Mouse (Mus musculus): ENCODE results near the gene Nacc2. TPM values are rescaled to one million over a fixed set of nuclear protein-coding genes. Genes with fewer than 3 reads are reported as not detected.

Nacc2 gene
- polyA plus RNA-seq, 1 experiment from 2014 or later, result 16.8 TPM

GRCm38 (mm10) chr2:26034344-26035050 is 88.5 kb downstream of the Nacc2 start:
- Histone ChIP-seq H3K9me3 (replicated peaks; ENCODE audit: control insufficient read depth, low read length) (no peaks in the 10 kb centered on the region), H3K27me3 (ENCODE audit: control insufficient read depth, insufficient read depth, low read length) (no peaks in the 10 kb centered on the region), H3K4me3 (replicated peaks; ENCODE audit: low read length) (no peak overlapping the region), H3K27ac (ENCODE audit: low read length) (no peak overlapping the region), H3K9ac (ENCODE audit: low read length) (no peak overlapping the region), H3K4me1 (ENCODE audit: control insufficient read depth, insufficient read depth, low read length) (no peaks in the 10 kb centered on the region), H3K4me2 (ENCODE audit: low read depth, low read length) (no peak overlapping the region), H3K36me3 (ENCODE audit: control insufficient read depth, insufficient read depth, low read length) (no peaks in the 10 kb centered on the region)
- ATAC-seq (ENCODE audit: insufficient read depth, low FRiP score), result no peak
- 62% methylated on average over 15 of the region's 15 CpGs for WGBS

DNA sequence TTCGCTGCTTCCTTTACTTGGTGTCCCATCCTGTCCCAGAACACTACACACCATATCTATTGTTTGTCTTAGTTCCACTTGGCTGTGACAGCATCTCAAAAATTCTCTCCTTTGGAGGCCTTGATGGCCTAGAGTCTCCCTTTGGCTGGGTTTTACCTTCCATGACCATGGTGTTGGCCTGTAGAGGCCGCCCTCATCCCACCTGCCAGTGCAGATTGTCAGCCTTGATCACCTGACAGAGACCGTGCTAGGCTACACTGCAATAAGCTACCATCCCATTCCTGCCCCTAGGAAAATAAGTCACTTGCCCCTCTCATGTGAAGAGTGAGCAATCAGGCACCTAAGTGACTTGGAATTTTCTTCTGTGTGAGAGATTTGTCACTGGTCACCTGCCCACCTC is 92.7 kb downstream of the Nacc2 start:
- peak; percentile 68; the same call in 1 of the 2 replicates for ATAC-seq (ENCODE audit: insufficient read depth, low FRiP score)
- WGBS, result 45% methylated on average over 3 of the region's 3 CpGs
- H3K4me3 ChIP-seq (replicated peaks; ENCODE audit: low read length), result no peak overlapping the region

DNA sequence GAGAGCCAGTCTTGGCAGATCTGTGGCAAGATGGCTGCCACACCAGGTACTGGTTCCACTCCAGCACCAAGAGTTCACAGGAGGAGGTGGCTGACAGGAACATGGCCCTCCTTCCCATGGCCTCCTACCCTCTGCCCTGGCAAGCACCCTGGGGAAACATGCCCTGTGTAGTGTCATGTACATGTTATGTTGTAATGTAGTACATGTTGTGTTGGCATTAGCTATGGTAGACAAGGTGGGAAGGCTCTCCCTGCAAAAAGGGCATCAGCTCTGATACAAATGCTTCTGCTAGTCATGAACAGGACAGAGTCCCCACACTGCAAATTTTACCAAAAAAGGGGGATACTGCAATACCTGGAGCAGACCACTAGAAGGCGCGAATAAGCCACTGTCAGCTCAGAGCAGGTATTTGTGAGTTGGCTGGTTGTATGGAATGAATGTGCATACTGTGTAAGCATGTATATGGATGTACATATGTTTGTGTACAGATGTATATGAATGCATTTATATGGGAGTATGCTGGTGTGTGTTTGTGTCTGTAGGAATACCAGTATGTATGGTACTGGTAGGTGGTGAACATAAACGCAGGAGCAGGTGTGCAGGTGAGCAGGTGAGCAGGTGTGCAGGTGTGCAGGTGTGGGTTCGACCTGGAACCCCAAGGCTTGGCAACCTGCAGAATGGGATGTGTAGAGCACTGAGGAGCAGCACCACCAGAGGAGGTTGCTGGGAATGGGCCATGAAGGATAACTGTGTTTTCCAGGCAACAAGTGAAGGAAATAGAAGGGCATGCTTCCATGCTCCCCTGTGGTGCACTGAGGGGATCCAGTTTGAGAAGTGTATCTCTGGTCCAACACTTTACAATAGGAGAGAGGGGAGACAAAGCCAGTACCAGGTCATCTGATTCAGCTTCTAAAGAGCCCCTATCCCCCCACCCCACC is 98.6 kb downstream of the Nacc2 start:
- no peak for ATAC-seq (ENCODE audit: insufficient read depth, low FRiP score)
- Histone ChIP-seq H3K4me1 (ENCODE audit: control insufficient read depth, insufficient read depth, low read length) (peaks cover 9% of the 10 kb centered on the region), H3K9ac (ENCODE audit: low read length) (no peak overlapping the region), H3K4me3 (replicated peaks; ENCODE audit: low read length) (no peak overlapping the region), H3K9me3 (replicated peaks; ENCODE audit: control insufficient read depth, low read length) (no peaks in the 10 kb centered on the region), H3K4me2 (ENCODE audit: low read depth, low read length) (no peak overlapping the region), H3K36me3 (ENCODE audit: control insufficient read depth, insufficient read depth, low read length) (no peaks in the 10 kb centered on the region), H3K27me3 (ENCODE audit: control insufficient read depth, insufficient read depth, low read length) (no peaks in the 10 kb centered on the region), H3K27ac (ENCODE audit: low read length) (no peak overlapping the region)
- WGBS, result 27% methylated on average over 4 of the region's 4 CpGs

More for the DNA sequence above, 92.7 kb downstream of the Nacc2 start:
- H3K9me3 ChIP-seq (replicated peaks; ENCODE audit: control insufficient read depth, low read length), result no peaks in the 10 kb centered on the region
- no peaks in the 10 kb centered on the region for H3K27me3 ChIP-seq (ENCODE audit: control insufficient read depth, insufficient read depth, low read length)
- H3K4me1 ChIP-seq (ENCODE audit: control insufficient read depth, insufficient read depth, low read length), result no peaks in the 10 kb centered on the region
- H3K36me3 ChIP-seq (ENCODE audit: control insufficient read depth, insufficient read depth, low read length), result no peaks in the 10 kb centered on the region
- no peak overlapping the region for H3K9ac ChIP-seq (ENCODE audit: low read length)
- no peak overlapping the region for H3K27ac ChIP-seq (ENCODE audit: low read length)
- H3K4me2 ChIP-seq (ENCODE audit: low read depth, low read length), result no peak overlapping the region

DNA sequence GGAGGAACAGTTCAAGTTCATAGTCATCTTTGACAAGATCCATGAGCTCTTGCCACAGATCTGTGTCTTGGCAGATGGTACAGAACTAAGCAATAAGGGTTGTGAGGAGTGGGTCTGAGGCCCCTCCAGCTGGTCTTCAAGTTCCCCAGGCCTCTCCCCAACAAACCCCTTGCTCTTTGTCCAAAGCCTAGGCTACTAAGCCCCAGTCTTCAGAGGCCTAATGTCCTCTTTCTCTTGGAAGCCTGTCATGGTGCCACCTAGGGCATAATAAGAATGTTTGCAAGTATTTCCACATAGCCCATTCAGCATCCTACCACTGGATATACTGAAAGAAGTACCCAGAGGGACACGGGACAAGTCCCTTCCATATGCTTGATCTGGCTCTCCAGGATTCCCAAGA is 100.4 kb downstream of the Nacc2 start:
- no peaks in the 10 kb centered on the region for H3K36me3 ChIP-seq (ENCODE audit: control insufficient read depth, insufficient read depth, low read length)
- no peak overlapping the region for H3K4me2 ChIP-seq (ENCODE audit: low read depth, low read length)
- no peak for ATAC-seq (ENCODE audit: insufficient read depth, low FRiP score)
- H3K27ac ChIP-seq (ENCODE audit: low read length), result no peak overlapping the region
- no peak overlapping the region for H3K4me3 ChIP-seq (replicated peaks; ENCODE audit: low read length)
- H3K9ac ChIP-seq (ENCODE audit: low read length), result no peak overlapping the region
- WGBS, result 85% methylated on average over 1 of the region's 1 CpGs
- peaks cover 9% of the 10 kb centered on the region for H3K4me1 ChIP-seq (ENCODE audit: control insufficient read depth, insufficient read depth, low read length)
- no peaks in the 10 kb centered on the region for H3K9me3 ChIP-seq (replicated peaks; ENCODE audit: control insufficient read depth, low read length)
- no peaks in the 10 kb centered on the region for H3K27me3 ChIP-seq (ENCODE audit: control insufficient read depth, insufficient read depth, low read length)

- H3K27ac ChIP-seq (ENCODE audit: low read length), result peak overlapping the region; percentile 37; the same call in 1 of the 2 replicates
- WGBS, result 73% methylated on average over 8 of the region's 8 CpGs
Measured at GRCm38 (mm10) chr2:26022258-26022565, 100.8 kb downstream of the Nacc2 start.

GRCm38 (mm10) chr2:26021561-26022257 is 101.3 kb downstream of the Nacc2 start, which contains the start of gene Ubac1:
Ubac1 (minus strand) TSS chr2:26021747.
- Histone ChIP-seq H3K9me3 (replicated peaks; ENCODE audit: control insufficient read depth, low read length) (no peaks in the 10 kb centered on the region), H3K9ac (ENCODE audit: low read length) (peak within 1 kb of the TSS; percentile 86), H3K27me3 (ENCODE audit: control insufficient read depth, insufficient read depth, low read length) (no peaks in the 10 kb centered on the region), H3K4me1 (ENCODE audit: control insufficient read depth, insufficient read depth, low read length) (peaks cover 9% of the 10 kb centered on the region), H3K27ac (ENCODE audit: low read length) (peak within 1 kb of the TSS; percentile 91), H3K4me3 (replicated peaks; ENCODE audit: low read length) (peak within 1 kb of the TSS; percentile 83), H3K4me2 (ENCODE audit: low read depth, low read length) (peak within 1 kb of the TSS; percentile 58), H3K36me3 (ENCODE audit: control insufficient read depth, insufficient read depth, low read length) (no peaks in the 10 kb centered on the region)
- 4% methylated on average over 50 of the region's 50 CpGs for WGBS
- peak; percentile 94 for ATAC-seq (ENCODE audit: insufficient read depth, low FRiP score)

More at GRCm38 (mm10) chr2:26022258-26022565, 100.8 kb downstream of the Nacc2 start:
- Histone ChIP-seq H3K9me3 (replicated peaks; ENCODE audit: control insufficient read depth, low read length) (no peaks in the 10 kb centered on the region), H3K9ac (ENCODE audit: low read length) (peak overlapping the region; percentile 57; the same call in 1 of the 2 replicates), H3K36me3 (ENCODE audit: control insufficient read depth, insufficient read depth, low read length) (no peaks in the 10 kb centered on the region), H3K4me2 (ENCODE audit: low read depth, low read length) (peak overlapping the region; percentile 58), H3K4me3 (replicated peaks; ENCODE audit: low read length) (no peak overlapping the region; the same call in 1 of the 2 replicates), H3K4me1 (ENCODE audit: control insufficient read depth, insufficient read depth, low read length) (peaks cover 9% of the 10 kb centered on the region), H3K27me3 (ENCODE audit: control insufficient read depth, insufficient read depth, low read length) (no peaks in the 10 kb centered on the region)
- no peak for ATAC-seq (ENCODE audit: insufficient read depth, low FRiP score)

DNA sequence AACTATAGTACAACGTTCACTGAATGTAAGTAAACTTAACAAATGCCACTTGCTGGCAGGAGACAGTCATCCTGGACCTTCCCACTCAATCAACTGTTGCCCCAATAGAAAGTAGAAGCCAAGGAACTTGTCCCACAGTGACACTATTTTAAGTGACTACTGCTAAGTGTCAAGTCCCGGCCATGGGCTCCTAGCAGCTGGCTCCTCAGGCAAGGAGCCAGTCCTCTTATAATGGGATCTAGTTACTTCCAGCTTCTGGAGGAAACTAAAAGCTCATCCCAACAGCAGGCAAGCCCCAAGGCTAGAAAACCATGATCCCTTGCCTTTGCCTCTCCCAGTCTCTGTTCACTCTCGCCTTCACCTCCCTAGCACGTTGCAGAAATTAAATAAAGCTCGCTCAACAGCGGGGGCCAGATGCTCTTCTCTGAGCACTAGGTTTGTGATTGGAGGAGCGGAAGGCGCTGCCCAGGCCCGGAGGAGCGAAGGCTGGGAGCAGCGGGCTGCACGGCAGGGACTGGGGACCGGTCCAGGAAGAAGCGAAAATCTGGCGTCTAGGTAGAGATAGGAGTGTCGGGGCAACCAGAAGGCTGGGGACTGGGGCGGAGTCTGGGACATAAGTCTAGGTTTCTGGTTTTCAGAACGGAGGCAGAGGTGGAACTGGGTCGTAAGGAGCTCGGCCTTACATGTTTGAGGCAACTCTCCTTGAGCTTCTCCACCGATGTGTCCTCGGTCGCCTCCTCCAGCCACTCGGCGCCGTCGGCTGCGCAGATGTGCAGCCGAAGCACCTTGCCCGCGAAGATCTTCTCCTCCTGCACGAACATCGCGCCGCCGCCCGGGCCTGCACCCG is 102.1 kb downstream of the Nacc2 start:
- Histone ChIP-seq H3K9ac (ENCODE audit: low read length) (peak overlapping the region; percentile 86), H3K27me3 (ENCODE audit: control insufficient read depth, insufficient read depth, low read length) (no peaks in the 10 kb centered on the region), H3K4me3 (replicated peaks; ENCODE audit: low read length) (peak overlapping the region; percentile 83), H3K27ac (ENCODE audit: low read length) (peak overlapping the region; percentile 91), H3K36me3 (ENCODE audit: control insufficient read depth, insufficient read depth, low read length) (no peaks in the 10 kb centered on the region), H3K4me2 (ENCODE audit: low read depth, low read length) (peak overlapping the region; percentile 58), H3K4me1 (ENCODE audit: control insufficient read depth, insufficient read depth, low read length) (peaks cover 9% of the 10 kb centered on the region), H3K9me3 (replicated peaks; ENCODE audit: control insufficient read depth, low read length) (no peaks in the 10 kb centered on the region)
- 1% methylated on average over 38 of the region's 38 CpGs for WGBS
- ATAC-seq (ENCODE audit: insufficient read depth, low FRiP score), result peak; percentile 30; the same call in 1 of the 2 replicates

- Histone ChIP-seq H3K9me3 (replicated peaks; ENCODE audit: control insufficient read depth, low read length) (no peaks in the 10 kb centered on the region), H3K4me2 (ENCODE audit: low read depth, low read length) (peak overlapping the region; percentile 58), H3K27me3 (ENCODE audit: control insufficient read depth, insufficient read depth, low read length) (no peaks in the 10 kb centered on the region), H3K9ac (ENCODE audit: low read length) (peak overlapping the region; percentile 41; the same call in 1 of the 2 replicates), H3K4me1 (ENCODE audit: control insufficient read depth, insufficient read depth, low read length) (peaks cover 9% of the 10 kb centered on the region), H3K27ac (ENCODE audit: low read length) (no peak overlapping the region), H3K36me3 (ENCODE audit: control insufficient read depth, insufficient read depth, low read length) (peaks cover 3% of the 10 kb centered on the region; the same call in 1 of the 2 replicates), H3K4me3 (replicated peaks; ENCODE audit: low read length) (no peak overlapping the region)
- no peak for ATAC-seq (ENCODE audit: insufficient read depth, low FRiP score)
- WGBS, result 71% methylated on average over 3 of the region's 3 CpGs
Measured at GRCm38 (mm10) chr2:26019923-26020322, 103.1 kb downstream of the Nacc2 start.
